Comparison of ENCODE assay signal across 25 mouse cellular contexts in genomic region chr4:141379674-141380073, GRCm38 (mm10). TPM values are rescaled to one million over a fixed set of nuclear protein-coding genes. Genes with fewer than 3 reads are reported as not detected.
A peak's percentile ranks its signal among the peaks of the same experiment; 100 is the strongest.
DNase-seq lines count a peak whose midpoint lies in the region; ATAC-seq lines count a peak whose summit lies in the region.
"Had no signal": no experiment of that assay in that cellular context is flagged by ENCODE, and none has a peak within 500 bp of the region (broad histone marks: within the 10 kb centered on the region; RNA-seq: fewer than 3 reads in every experiment).

No protein-coding gene starts in this region.

- H3K4me2 ChIP-seq in midbrain, embryonic 11.5 days: no peak overlapping the region
- H3K4me2 ChIP-seq in midbrain, embryonic 13.5 days (replicated peaks): no peak overlapping the region
- H3K4me2 ChIP-seq: embryonic facial prominence, embryonic 12.5 days; forebrain, embryonic 13.5 days; forebrain, embryonic 15.5 days had no signal

- H3K9me3 ChIP-seq in midbrain, embryonic 11.5 days (ENCODE audit: control insufficient read depth, low read length): no peaks in the 10 kb centered on the region
- H3K9me3 ChIP-seq in midbrain, embryonic 13.5 days: no peaks in the 10 kb centered on the region
- H3K9me3 ChIP-seq: embryonic facial prominence, embryonic 10.5 days; embryonic facial prominence, embryonic 12.5 days; forebrain, embryonic 13.5 days; forebrain, embryonic 15.5 days; G1E had no signal

- peaks cover 4% of the 10 kb centered on the region for H3K4me1 ChIP-seq in midbrain, embryonic 11.5 days (ENCODE audit: control insufficient read depth, insufficient read depth, low read length)
- peaks cover 16% of the 10 kb centered on the region for H3K4me1 ChIP-seq in midbrain, embryonic 13.5 days (replicated peaks)

- H3K9ac ChIP-seq in midbrain, embryonic 11.5 days (ENCODE audit: low read length): no peak overlapping the region
- no peak overlapping the region for H3K9ac ChIP-seq in midbrain, embryonic 13.5 days (replicated peaks)
- H3K9ac ChIP-seq: embryonic facial prominence, embryonic 12.5 days; forebrain, embryonic 13.5 days; forebrain, embryonic 15.5 days; forebrain, postnatal 0 days had no signal

- peaks cover 29% of the 10 kb centered on the region for H3K27me3 ChIP-seq in midbrain, embryonic 11.5 days (ENCODE audit: control insufficient read depth, insufficient read depth, low read length)
- H3K27me3 ChIP-seq in midbrain, embryonic 13.5 days: peaks cover 50% of the 10 kb centered on the region

- ATAC-seq in midbrain, embryonic 11.5 days (ENCODE audit: low FRiP score): no peak
- no peak for ATAC-seq in midbrain, embryonic 13.5 days
- ATAC-seq: CD4-positive, CD25-positive, alpha-beta regulatory T cell, adult 4 months; forebrain, embryonic 13.5 days; forebrain, embryonic 15.5 days; forebrain, postnatal 0 days had no signal

- 67% methylated on average over 8 of the region's 8 CpGs for WGBS in midbrain, embryonic 11.5 days
- 59% methylated on average over 8 of the region's 8 CpGs for WGBS in midbrain, embryonic 13.5 days

- H3K36me3 ChIP-seq in midbrain, embryonic 11.5 days (ENCODE audit: control insufficient read depth, insufficient read depth, low read length): no peaks in the 10 kb centered on the region
- no peaks in the 10 kb centered on the region for H3K36me3 ChIP-seq in midbrain, embryonic 13.5 days
- H3K36me3 ChIP-seq: embryonic facial prominence, embryonic 10.5 days; embryonic facial prominence, embryonic 12.5 days; forebrain, embryonic 15.5 days; G1E had no signal

- DNase-seq in heart, adult 11 months: peak; percentile 83
- no peak for DNase-seq in heart, postnatal 4 days
- peak; percentile 66 for DNase-seq in midbrain, embryonic 11.5 days (ENCODE audit: low spot score, missing footprints)
- DNase-seq in retina, embryonic 14.5 days (ENCODE audit: low spot score): no peak
- DNase-seq: adrenal gland, adult 2 months; adrenal gland, postnatal 10 days; adrenal gland, postnatal 25 days; B cell, adult 2 months; cerebellum, adult 11-12 months; cerebellum, adult 2 months; cerebellum, adult 9-10 months; cerebellum, postnatal 25 days; forebrain, postnatal 0 days had no signal

- no peak overlapping the region for H3K4me3 ChIP-seq in midbrain, embryonic 11.5 days (ENCODE audit: low read depth, low read length)
- H3K4me3 ChIP-seq in midbrain, embryonic 13.5 days (replicated peaks): no peak overlapping the region
- H3K4me3 ChIP-seq: embryonic facial prominence, embryonic 10.5 days; embryonic facial prominence, embryonic 12.5 days; forebrain, embryonic 13.5 days; forebrain, embryonic 15.5 days had no signal

- H3K27ac ChIP-seq in midbrain, embryonic 11.5 days (ENCODE audit: low read depth, low read length): no peak overlapping the region
- no peak overlapping the region for H3K27ac ChIP-seq in midbrain, embryonic 13.5 days
- H3K27ac ChIP-seq: embryonic facial prominence, embryonic 10.5 days; embryonic facial prominence, embryonic 12.5 days; forebrain, embryonic 13.5 days; forebrain, embryonic 15.5 days had no signal

RNA-seq across cellular contexts. Expression of gene Fam131c, which starts 11.7 kb away (rescaled TPM):
- total RNA-seq in heart, postnatal 4 days (2021): under 1 TPM; 0.43 to 0.62 TPM
- 2.2 and 2.9 TPM in 2 replicates for polyA plus RNA-seq in midbrain, embryonic 11.5 days (2014; fragmentation: Nextera tagmentation; extraction: Ambion mirVana)
- 7.8 and 10.1 TPM in 2 replicates for polyA plus RNA-seq in midbrain, embryonic 13.5 days (2015; fragmentation: Nextera tagmentation; extraction: Ambion mirVana)
- total RNA-seq: CH12.LX, G1E had no signal
- polyA plus RNA-seq: CD4-positive, CD25-positive, alpha-beta regulatory T cell, adult 4 months; G1E had no signal

RNA-seq across cellular contexts. Expression of gene Clcnka, which starts 18.9 kb away (rescaled TPM):
- not detected for total RNA-seq in heart, postnatal 4 days (2021)
- polyA plus RNA-seq in midbrain, embryonic 11.5 days (2014; fragmentation: Nextera tagmentation; extraction: Ambion mirVana): not detected in 2 replicates
- polyA plus RNA-seq in midbrain, embryonic 13.5 days (2015; fragmentation: Nextera tagmentation; extraction: Ambion mirVana): 0.09 TPM in 1 of 2 replicates, not detected in the other
- total RNA-seq: adrenal gland, adult 2 months; adrenal gland, postnatal 10 days; adrenal gland, postnatal 25 days; CH12.LX; G1E had no signal
- polyA plus RNA-seq: CD4-positive, CD25-positive, alpha-beta regulatory T cell, adult 4 months; cerebellum, adult 2 months; cortical plate, adult 2 months; forebrain, embryonic 15.5 days; G1E had no signal

RNA-seq across cellular contexts. Expression of gene Clcnkb, which starts 36.1 kb away (rescaled TPM):
- 1 to 10 TPM in 1 of 2 experiments, under 1 TPM in 1; 0.61 to 1.3 TPM for total RNA-seq in heart, postnatal 4 days (2021)
- polyA plus RNA-seq in midbrain, embryonic 11.5 days (2014; fragmentation: Nextera tagmentation; extraction: Ambion mirVana): not detected in 2 replicates
- polyA plus RNA-seq in midbrain, embryonic 13.5 days (2015; fragmentation: Nextera tagmentation; extraction: Ambion mirVana): not detected in 2 replicates
- total RNA-seq: adrenal gland, adult 2 months; adrenal gland, postnatal 10 days; adrenal gland, postnatal 25 days; forebrain, postnatal 0 days had no signal
- polyA plus RNA-seq: adrenal gland, adult 2 months; CD4-positive, CD25-positive, alpha-beta regulatory T cell, adult 4 months; cerebellum, adult 2 months; cortical plate, adult 2 months; embryonic facial prominence, embryonic 12.5 days; embryonic facial prominence, embryonic 14.5 days; forebrain, embryonic 11.5 days; forebrain, embryonic 13.5 days; forebrain, embryonic 15.5 days; forebrain, postnatal 0 days; G1E had no signal

RNA-seq across cellular contexts. Expression of gene Hspb7, which starts 40.9 kb away (rescaled TPM):
- total RNA-seq in heart, postnatal 4 days (2021): 100 to 1,000 TPM; 865 to 923 TPM
- polyA plus RNA-seq in midbrain, embryonic 11.5 days (2014; fragmentation: Nextera tagmentation; extraction: Ambion mirVana): not detected in 2 replicates
- polyA plus RNA-seq in midbrain, embryonic 13.5 days (2015; fragmentation: Nextera tagmentation; extraction: Ambion mirVana): not detected in 2 replicates
- total RNA-seq: forebrain, postnatal 0 days; G1E had no signal
- polyA plus RNA-seq: CD4-positive, CD25-positive, alpha-beta regulatory T cell, adult 4 months; embryonic facial prominence, embryonic 10.5 days; embryonic facial prominence, embryonic 12.5 days; forebrain, embryonic 11.5 days; forebrain, embryonic 13.5 days; forebrain, embryonic 15.5 days; forebrain, postnatal 0 days; G1E had no signal

RNA-seq across cellular contexts. Expression of gene Srarp, which starts 56.2 kb away (rescaled TPM):
- total RNA-seq in heart, postnatal 4 days (2021): not detected
- not detected in 2 replicates for polyA plus RNA-seq in midbrain, embryonic 11.5 days (2014; fragmentation: Nextera tagmentation; extraction: Ambion mirVana)
- not detected in 2 replicates for polyA plus RNA-seq in midbrain, embryonic 13.5 days (2015; fragmentation: Nextera tagmentation; extraction: Ambion mirVana)
- total RNA-seq: adrenal gland, postnatal 10 days; adrenal gland, postnatal 25 days; adrenal gland, postnatal 4 days; CH12.LX; G1E had no signal
- polyA plus RNA-seq: CD4-positive, CD25-positive, alpha-beta regulatory T cell, adult 4 months; embryonic facial prominence, embryonic 10.5 days; embryonic facial prominence, embryonic 12.5 days; embryonic facial prominence, embryonic 14.5 days; forebrain, embryonic 11.5 days; forebrain, embryonic 13.5 days; forebrain, embryonic 15.5 days; G1E had no signal

Comparison
In these comparisons a context has a peak if more than half of its experiments do, and no peak if none do; other contexts are left out.
1. DNase-seq: peak in heart, adult 11 months (single experiment) and midbrain, embryonic 11.5 days (single experiment); none in heart, postnatal 4 days (single experiment) and retina, embryonic 14.5 days (single experiment).